Mouse (Mus musculus): ENCODE results near the gene Gm13278.
"Not testable (repeated sequence)": the region's sequence is repeated elsewhere in the genome, so short reads cannot be mapped to it uniquely, and the experiment has no call there.

Gm13278 gene

GRCm38 (mm10) chr4:88793936-88794675 is 2.8 kb downstream of the Gm13278 start, which contains the start of gene Gm13275:
TSS of gene Gm13275 (plus strand) at chr4:88794487.
- peak; percentile 77 for DNase-seq

GRCm38 (mm10) chr4:88797097-88797496 is 5.7 kb downstream of the Gm13278 start, which contains the start of gene Gm13279:
TSS of gene Gm13279 (plus strand) at chr4:88797397.
- DNase-seq = not testable (repeated sequence)

GRCm38 (mm10) chr4:88799365-88799764 is 8.0 kb downstream of the Gm13278 start, which contains the start of gene Gm13285:
TSS of gene Gm13285 (plus strand) at chr4:88799665.
- DNase-seq = not testable (repeated sequence)

- DNase-seq = not testable (repeated sequence)
Observed at GRCm38 (mm10) chr4:88802954-88803353, 11.6 kb downstream of the Gm13278 start, which contains the start of gene Gm13287. TSS of gene Gm13287 (plus strand) at chr4:88803254.

GRCm38 (mm10) chr4:88805231-88805630 is 13.9 kb downstream of the Gm13278 start, which contains the start of gene Gm13288:
TSS of gene Gm13288 (plus strand) at chr4:88805531.
- not testable (repeated sequence) for DNase-seq

- DNase-seq = peak; percentile 40
Observed at GRCm38 (mm10) chr4:88805761-88806160, 14.4 kb downstream of the Gm13278 start.

- no peak for DNase-seq
Observed at GRCm38 (mm10) chr4:88815928-88816327, 24.6 kb downstream of the Gm13278 start, which contains the start of gene Ifna7. TSS of gene Ifna7 (plus strand) at chr4:88816228.

- no peak for DNase-seq
Observed at GRCm38 (mm10) chr4:88819659-88820058, 28.3 kb downstream of the Gm13278 start, which contains the start of gene Ifna11. TSS of gene Ifna11 (plus strand) at chr4:88819959.

- DNase-seq = peak; percentile 4
Observed at GRCm38 (mm10) chr4:88822995-88823394, 31.6 kb downstream of the Gm13278 start.

GRCm38 (mm10) chr4:88827116-88827515 is 35.8 kb downstream of the Gm13278 start, which contains the start of gene Ifna6:
TSS of gene Ifna6 (plus strand) at chr4:88827416.
- DNase-seq = not testable (repeated sequence)

- DNase-seq = peak; percentile 21
Observed at GRCm38 (mm10) chr4:88830523-88830922, 39.2 kb downstream of the Gm13278 start.

GRCm38 (mm10) chr4:88835225-88835624 is 43.9 kb downstream of the Gm13278 start, which contains the start of gene Ifna5:
TSS of gene Ifna5 (plus strand) at chr4:88835525.
- not testable (repeated sequence) for DNase-seq

- DNase-seq = peak; percentile 13
Observed at GRCm38 (mm10) chr4:88838828-88839227, 47.5 kb downstream of the Gm13278 start.

GRCm38 (mm10) chr4:88840058-88840457 is 48.7 kb downstream of the Gm13278 start:
- no peak for DNase-seq

- DNase-seq = no peak
Observed at GRCm38 (mm10) chr4:88841438-88841911, 50.1 kb downstream of the Gm13278 start, which contains the start of gene Ifna4. TSS of gene Ifna4 (plus strand) at chr4:88841861.

Measured in kidney, adult 9 months (tissue).